Mouse (Mus musculus): Measurements from ENCODE around the gene Fbxo24.

Gene Fbxo24

GRCm38 (mm10) chr5:137628498-137629305 is at the start of gene Fbxo24, which contains the start of the genes Lrch4 and Gm20605:
Gene Fbxo24, minus strand, starts transcription at chr5:137629002.
Gene Lrch4, plus strand, starts transcription at chr5:137629121.
Gene Gm20605, plus strand, starts transcription at chr5:137629175.
- DNase-seq (ENCODE audit: low spot score in 2 of 2), result peak; percentile 100

GRCm38 (mm10) chr5:137677859-137678258 is 49.1 kb upstream of the Fbxo24 start:
- no peak for DNase-seq (ENCODE audit: low spot score in 2 of 2)

- DNase-seq (ENCODE audit: low spot score in 2 of 2), result no peak
Observed at GRCm38 (mm10) chr5:137674786-137675185, 46.0 kb upstream of the Fbxo24 start.

- peak; percentile 17 to 46 for DNase-seq (ENCODE audit: low spot score in 2 of 2)
Observed at GRCm38 (mm10) chr5:137673015-137673414, 44.2 kb upstream of the Fbxo24 start.

GRCm38 (mm10) chr5:137672361-137672760 is 43.6 kb upstream of the Fbxo24 start:
- no peak for DNase-seq (ENCODE audit: low spot score in 2 of 2)

- DNase-seq (ENCODE audit: low spot score in 2 of 2), result no peak
Observed at GRCm38 (mm10) chr5:137671443-137672240, 42.8 kb upstream of the Fbxo24 start.

GRCm38 (mm10) chr5:137670240-137670639 is 41.4 kb upstream of the Fbxo24 start:
- peak in 1 of 2 experiments; percentile 26 for DNase-seq (ENCODE audit: low spot score in 2 of 2)

GRCm38 (mm10) chr5:137668971-137669370 is 40.2 kb upstream of the Fbxo24 start:
- no peak for DNase-seq (ENCODE audit: low spot score in 2 of 2)

GRCm38 (mm10) chr5:137663057-137663456 is 34.3 kb upstream of the Fbxo24 start:
- DNase-seq (ENCODE audit: low spot score in 2 of 2), result no peak

GRCm38 (mm10) chr5:137660064-137660688 is 31.4 kb upstream of the Fbxo24 start:
- DNase-seq (ENCODE audit: low spot score in 2 of 2), result no peak

- DNase-seq (ENCODE audit: low spot score in 2 of 2), result peak; percentile 44 to 64
Observed at GRCm38 (mm10) chr5:137656977-137657376, 28.2 kb upstream of the Fbxo24 start.

GRCm38 (mm10) chr5:137654746-137655145 is 25.9 kb upstream of the Fbxo24 start:
- DNase-seq (ENCODE audit: low spot score in 2 of 2), result no peak

GRCm38 (mm10) chr5:137653366-137653765 is 24.6 kb upstream of the Fbxo24 start:
- no peak for DNase-seq (ENCODE audit: low spot score in 2 of 2)

GRCm38 (mm10) chr5:137652474-137652873 is 23.7 kb upstream of the Fbxo24 start:
- DNase-seq (ENCODE audit: low spot score in 2 of 2), result peak in 1 of 2 experiments; percentile 59

GRCm38 (mm10) chr5:137649669-137650571 is 21.1 kb upstream of the Fbxo24 start:
- DNase-seq (ENCODE audit: low spot score in 2 of 2), result no peak

- no peak for DNase-seq (ENCODE audit: low spot score in 2 of 2)
Observed at GRCm38 (mm10) chr5:137649251-137649650, 20.4 kb upstream of the Fbxo24 start.

- DNase-seq (ENCODE audit: low spot score in 2 of 2), result no peak
Observed at GRCm38 (mm10) chr5:137647827-137648601, 19.2 kb upstream of the Fbxo24 start.

GRCm38 (mm10) chr5:137645652-137646091 is 16.9 kb upstream of the Fbxo24 start, which contains the start of gene Irs3:
Gene Irs3, minus strand, starts transcription at chr5:137645714.
- peak; percentile 31 to 32 for DNase-seq (ENCODE audit: low spot score in 2 of 2)

GRCm38 (mm10) chr5:137645091-137645651 is 16.4 kb upstream of the Fbxo24 start:
- peak; percentile 72 to 75 for DNase-seq (ENCODE audit: low spot score in 2 of 2)

- no peak for DNase-seq (ENCODE audit: low spot score in 2 of 2)
Observed at GRCm38 (mm10) chr5:137644484-137644883, 15.7 kb upstream of the Fbxo24 start.

Data from spleen, postnatal 36 days (tissue).